ENCODE assay signal across 8 mouse cellular contexts in the genomic region with DNA sequence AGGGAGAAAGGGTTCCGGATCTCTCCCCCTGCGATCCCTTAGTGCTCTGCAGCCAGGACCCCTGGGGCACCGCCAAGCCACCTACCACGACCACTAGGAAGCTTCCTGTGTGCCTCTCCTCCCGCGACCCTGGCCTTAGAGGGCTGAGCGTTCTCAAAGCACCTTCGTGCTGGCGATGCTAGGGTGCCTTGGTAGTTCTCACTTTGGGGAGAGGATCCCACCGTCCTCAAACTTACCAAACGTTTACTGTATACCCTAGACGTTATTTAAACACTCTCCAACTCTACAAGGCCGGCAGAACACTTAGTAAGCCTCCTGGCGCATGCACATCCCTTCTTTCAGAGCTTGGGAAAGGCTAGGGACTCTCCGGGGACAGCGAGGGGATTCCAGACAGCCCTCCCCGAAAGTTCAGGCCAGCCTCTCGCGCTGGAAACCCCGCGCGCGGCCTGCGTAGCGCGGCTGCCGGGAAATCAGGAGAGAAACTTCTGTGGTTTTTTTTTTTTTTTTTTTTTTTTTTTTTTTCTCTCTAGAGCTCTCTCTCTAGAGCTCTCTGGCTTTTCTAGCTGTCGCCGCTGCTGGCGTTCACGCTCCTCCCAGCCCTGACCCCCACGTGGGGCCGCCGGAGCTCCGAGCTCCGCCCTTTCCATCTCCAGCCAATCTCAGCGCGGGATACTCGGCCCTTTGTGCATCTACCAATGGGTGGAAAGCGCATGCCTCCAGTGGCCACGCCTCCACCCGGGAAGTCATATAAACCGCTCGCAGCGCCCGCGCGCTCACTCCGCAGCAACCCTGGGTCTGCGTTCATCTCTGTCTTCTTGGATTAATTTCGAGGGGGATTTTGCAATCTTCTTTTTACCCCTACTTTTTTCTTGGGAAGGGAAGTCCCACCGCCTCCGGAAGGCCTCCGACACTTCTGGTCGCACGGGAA. TPM values are rescaled to one million over a fixed set of nuclear protein-coding genes. Genes with fewer than 3 reads are reported as not detected.
A peak's percentile ranks its signal among the peaks of the same experiment; 100 is the strongest.
DNase-seq lines count a peak whose midpoint lies in the region; ATAC-seq and TF ChIP-seq lines count a peak whose summit lies in the region.

A gene (plus strand): TSS at position 775 of the 928 bp plus-strand sequence.

- peaks cover 40% of the 10 kb centered on the region for H3K27me3 ChIP-seq in embryonic facial prominence, embryonic 11.5 days (ENCODE audit: control insufficient read depth, insufficient read depth, low read length)
- H3K27me3 ChIP-seq in heart, adult 2 months (ENCODE audit: control insufficient read depth, insufficient read depth, low read length) = no peaks in the 10 kb centered on the region; the same call in 1 of the 2 replicates
- H3K27me3 ChIP-seq in limb, embryonic 13.5 days = peaks cover 39% of the 10 kb centered on the region
- peaks cover 31% of the 10 kb centered on the region for H3K27me3 ChIP-seq in midbrain, embryonic 16.5 days (ENCODE audit: control insufficient read depth, insufficient read depth, low read depth, low read length)

- intact Hi-C loops in heart, adult 2 months (cut with DNase I) = loop anchor here (5.0 kb wide), 1 partner anchor 248 kb away; a partner anchor contains a TSS

- peak within 1 kb of the TSS; percentile 47 for H3K4me3 ChIP-seq in embryonic facial prominence, embryonic 11.5 days (ENCODE audit: low read depth, low read length)
- peak within 1 kb of the TSS; percentile 68 for H3K4me3 ChIP-seq in heart, adult 2 months
- peak within 1 kb of the TSS; percentile 73 for H3K4me3 ChIP-seq in limb, embryonic 13.5 days
- H3K4me3 ChIP-seq in midbrain, embryonic 16.5 days (ENCODE audit: low read depth, low read length) = peak within 1 kb of the TSS; percentile 55

- peaks cover 15% of the 10 kb centered on the region for H3K4me1 ChIP-seq in embryonic facial prominence, embryonic 11.5 days (ENCODE audit: control insufficient read depth, insufficient read depth, low read length)
- peaks cover 7% of the 10 kb centered on the region for H3K4me1 ChIP-seq in heart, adult 2 months (ENCODE audit: control insufficient read depth, insufficient read depth, low read length)
- peaks cover 53% of the 10 kb centered on the region for H3K4me1 ChIP-seq in limb, embryonic 13.5 days
- peaks cover 32% of the 10 kb centered on the region for H3K4me1 ChIP-seq in midbrain, embryonic 16.5 days (ENCODE audit: control insufficient read depth, insufficient read depth, low read length)

- H3K79me2 ChIP-seq in heart, adult 2 months (replicated peaks; ENCODE audit: control insufficient read depth, insufficient read depth, low read length) = no peaks in the 10 kb centered on the region

- H3K4me2 ChIP-seq in embryonic facial prominence, embryonic 11.5 days (ENCODE audit: low read depth, low read length) = peak within 1 kb of the TSS; percentile 87
- H3K4me2 ChIP-seq in limb, embryonic 13.5 days (replicated peaks) = peak within 1 kb of the TSS; percentile 89
- H3K4me2 ChIP-seq in midbrain, embryonic 16.5 days (ENCODE audit: low read length) = peak within 1 kb of the TSS; percentile 93

- no peaks in the 10 kb centered on the region for H3K9me3 ChIP-seq in embryonic facial prominence, embryonic 11.5 days (replicated peaks; ENCODE audit: control insufficient read depth, low read length)
- no peaks in the 10 kb centered on the region for H3K9me3 ChIP-seq in limb, embryonic 13.5 days
- H3K9me3 ChIP-seq in midbrain, embryonic 16.5 days (replicated peaks; ENCODE audit: control insufficient read depth, low read length, poor library complexity, severe bottlenecking) = no peaks in the 10 kb centered on the region

- TF ChIP-seq EP300 in heart, adult 2 months (IDR thresholded peaks at IDR 0.05; ENCODE audit: insufficient read depth, low read depth, low read length) = peak; percentile 87

- peak; percentile 97 to 99 for DNase-seq in frontal cortex, adult 2 months (ENCODE audit: extremely low spot score in 1 of 2, low spot score in 1 of 2)
- peak; percentile 99 for DNase-seq in embryonic facial prominence, embryonic 11.5 days (ENCODE audit: low spot score)
- DNase-seq in heart, adult 2 months = peak; percentile 97 to 99
- peak; percentile 98 to 99 for DNase-seq in kidney, adult 8-10 months
- DNase-seq in spleen, postnatal 10 days (ENCODE audit: low spot score in 2 of 2) = peak; percentile 91 to 97

- no peak; the same call in none of the 2 replicates for ATAC-seq in frontal cortex, adult (ENCODE audit: low TSS enrichment)
- peak; percentile 72 for ATAC-seq in embryonic facial prominence, embryonic 11.5 days (replicated peaks; ENCODE audit: insufficient number of reproducible peaks, low FRiP score, low TSS enrichment, low read depth)
- ATAC-seq in limb, embryonic 13.5 days (ENCODE audit: low FRiP score, low read depth) = peak; percentile 91
- peak; percentile 88 for ATAC-seq in midbrain, embryonic 16.5 days

- TF ChIP-seq POLR2A in heart, adult 2 months (IDR thresholded peaks at IDR 0.05; ENCODE audit: insufficient read depth, low read depth, low read length) = peak; percentile 100

- H3K27ac ChIP-seq in embryonic facial prominence, embryonic 11.5 days (replicated peaks; ENCODE audit: low read depth, low read length) = peak within 1 kb of the TSS; percentile 52; the same call in 1 of the 2 replicates
- H3K27ac ChIP-seq in heart, adult 2 months = peak within 1 kb of the TSS; percentile 94
- H3K27ac ChIP-seq in limb, embryonic 13.5 days = peak within 1 kb of the TSS; percentile 92
- peak within 1 kb of the TSS; percentile 65 for H3K27ac ChIP-seq in midbrain, embryonic 16.5 days (ENCODE audit: low read length)

- no peaks in the 10 kb centered on the region for H3K36me3 ChIP-seq in embryonic facial prominence, embryonic 11.5 days (replicated peaks; ENCODE audit: control insufficient read depth, insufficient read depth, low read depth, low read length)
- no peaks in the 10 kb centered on the region for H3K36me3 ChIP-seq in heart, adult 2 months (ENCODE audit: control insufficient read depth, insufficient read depth, low read length)
- H3K36me3 ChIP-seq in limb, embryonic 13.5 days = no peaks in the 10 kb centered on the region
- no peaks in the 10 kb centered on the region for H3K36me3 ChIP-seq in midbrain, embryonic 16.5 days (ENCODE audit: control insufficient read depth, insufficient read depth, low read length)

- no peak for TF ChIP-seq CTCF in heart, adult 2 months (IDR thresholded peaks at IDR 0.05)

- peak within 1 kb of the TSS; percentile 57 for H3K9ac ChIP-seq in embryonic facial prominence, embryonic 11.5 days (replicated peaks; ENCODE audit: low read length)
- peak within 1 kb of the TSS; percentile 96 for H3K9ac ChIP-seq in heart, adult 2 months (ENCODE audit: low read depth, low read length)
- H3K9ac ChIP-seq in limb, embryonic 13.5 days = peak within 1 kb of the TSS; percentile 84
- H3K9ac ChIP-seq in midbrain, embryonic 16.5 days (ENCODE audit: low read depth, low read length) = peak within 1 kb of the TSS; percentile 78

- under 1% methylated on average over 54 of the region's 56 CpGs for WGBS in embryonic facial prominence, embryonic 11.5 days
- under 1% methylated on average over 56 of the region's 56 CpGs for WGBS in heart, adult 2 months
- under 1% methylated on average over 56 of the region's 56 CpGs for WGBS in limb, embryonic 13.5 days
- WGBS in midbrain, embryonic 16.5 days = under 1% methylated on average over 56 of the region's 56 CpGs

RNA-seq across cellular contexts. Expression of the gene that starts here (rescaled TPM):
- polyA plus RNA-seq in frontal cortex, adult 2 months (2012; rRNA removed) = 20.7 and 26.0 TPM in 2 replicates
- 9.9 and 11.6 TPM in 2 replicates for polyA plus RNA-seq in embryonic facial prominence, embryonic 11.5 days (2014; fragmentation: Nextera tagmentation; extraction: Ambion mirVana)
- 10 to 100 TPM; 10.9 to 13.9 TPM for total RNA-seq in heart, adult 2 months (2021)
- polyA plus RNA-seq in heart, adult 2 months (2012; rRNA removed) = 10.0 and 10.1 TPM in 2 replicates
- 32.3 and 32.7 TPM in 2 replicates for polyA plus RNA-seq in limb, embryonic 13.5 days (2015; fragmentation: Nextera tagmentation; extraction: Ambion mirVana)
- polyA plus RNA-seq in midbrain, embryonic 16.5 days (2015; fragmentation: Nextera tagmentation; extraction: Ambion mirVana) = 6.4 and 7.1 TPM in 2 replicates
